Mouse (Mus musculus) heart, embryonic 10.5 days (tissue): ENCODE measurements around the gene Anks6. TPM values are rescaled to one million over a fixed set of nuclear protein-coding genes. Genes with fewer than 3 reads are reported as not detected.

ENCODE experiments used
- DNase-seq: peaks from one replicate; pipeline ENCODE4 v3.0.0-alpha.2; 2017; ENCODE audit warnings: low spot score
- H3K27ac ChIP-seq: fragments of 300-500 bp; sonication (generic); 2 replicates; pipeline ENCODE4 v1.5.1; 2016; ENCODE audit warnings: mild to moderate bottlenecking
- H3K27me3 ChIP-seq: fragments of 300-500 bp; sonication (generic); 2 replicates; pipeline ENCODE4 v1.6.1; 2016; ENCODE audit warnings: mild to moderate bottlenecking; ENCODE audit not compliant: poor library complexity, insufficient read depth, severe bottlenecking
- H3K36me3 ChIP-seq: fragments of 300-500 bp; sonication (generic); 2 replicates; pipeline ENCODE4 v1.6.1; 2016; ENCODE audit warnings: mild to moderate bottlenecking, moderate library complexity
- H3K4me1 ChIP-seq: fragments of 300-500 bp; sonication (generic); 2 replicates; pipeline ENCODE4 v1.6.1; 2016; ENCODE audit warnings: mild to moderate bottlenecking
- H3K4me3 ChIP-seq: fragments of 300-500 bp; sonication (generic); 2 replicates; pipeline ENCODE4 v1.5.1; 2016; ENCODE audit warnings: mild to moderate bottlenecking, moderate library complexity
- H3K9me3 ChIP-seq: fragments of 300-500 bp; sonication (generic); 2 replicates; pipeline ENCODE4 v1.6.1; 2016; ENCODE audit warnings: mild to moderate bottlenecking, moderate library complexity
- WGBS: fragments of 180-500 bp; shearing (Covaris S2); methylation state at CpG from one replicate; pipeline ENCODE4 v1.1.7; 2016; 5-methylcytosine and 5-hydroxymethylcytosine counted together
- polyA plus RNA-seq: library from polyadenylated mRNA; unstranded; fragments of >200 nt; fragmentation: Nextera tagmentation; extraction: Ambion mirVana; gene quantifications from 2 replicates; pipeline ENCODE4 v1.2.1, GENCODE M21; 2016

Gene Anks6
- polyA plus RNA-seq, 1 experiment from 2014 or later = 2.0 TPM

DNA sequence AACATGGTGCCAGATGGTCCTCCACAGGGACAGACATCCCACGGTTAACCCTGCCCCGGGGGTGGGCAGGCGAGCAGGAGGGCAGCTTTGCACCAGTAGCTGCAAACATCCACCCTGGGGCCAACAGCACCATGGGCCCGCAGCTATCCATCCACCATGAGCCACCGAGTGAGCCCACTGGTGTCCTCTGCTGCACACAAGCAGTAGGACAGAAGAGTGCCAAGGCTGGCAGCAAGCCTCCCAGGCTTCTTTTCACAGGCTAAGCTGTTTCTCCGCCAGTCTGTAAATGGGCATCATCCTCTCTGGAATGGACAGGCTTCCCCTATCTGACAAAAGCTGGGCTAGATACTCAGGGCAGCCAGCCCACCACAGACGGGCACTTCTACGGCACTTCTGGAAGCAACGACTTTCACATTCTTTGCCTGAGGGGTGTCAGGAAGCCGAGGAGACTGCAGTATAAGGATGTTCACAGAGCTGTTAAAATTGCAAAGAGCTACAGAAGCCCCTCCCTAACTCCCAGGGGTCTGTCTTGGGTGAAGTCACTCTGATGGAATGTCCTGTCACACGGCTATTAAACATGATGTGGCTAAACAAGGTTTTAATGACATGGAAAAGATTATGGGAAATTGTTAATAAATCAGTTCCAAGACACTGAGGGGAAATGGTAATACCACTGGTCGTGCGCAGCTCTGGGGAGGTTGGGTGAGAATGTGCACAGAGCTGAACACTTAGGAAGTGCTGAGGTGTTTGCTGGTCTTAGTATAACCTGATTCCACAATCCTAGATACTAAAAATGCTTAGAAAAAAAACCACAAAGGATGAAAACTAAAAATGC, 20.5 kb downstream of the Anks6 start:
- H3K27ac ChIP-seq = no peak overlapping the region
- WGBS = 58% methylated on average over 13 of the region's 13 CpGs
- H3K4me1 ChIP-seq = 0 out of 2 replicates have a peak, but pooled peaks cover 6% of the 10 kb centered on the region
- no peak for DNase-seq
- H3K9me3 ChIP-seq = no peaks in the 10 kb centered on the region
- 0 out of 2 replicates have a peak, but pooled peaks cover 9% of the 10 kb centered on the region for H3K36me3 ChIP-seq
- H3K4me3 ChIP-seq = no peak overlapping the region
- peaks cover 24% of the 10 kb centered on the region for H3K27me3 ChIP-seq

DNA sequence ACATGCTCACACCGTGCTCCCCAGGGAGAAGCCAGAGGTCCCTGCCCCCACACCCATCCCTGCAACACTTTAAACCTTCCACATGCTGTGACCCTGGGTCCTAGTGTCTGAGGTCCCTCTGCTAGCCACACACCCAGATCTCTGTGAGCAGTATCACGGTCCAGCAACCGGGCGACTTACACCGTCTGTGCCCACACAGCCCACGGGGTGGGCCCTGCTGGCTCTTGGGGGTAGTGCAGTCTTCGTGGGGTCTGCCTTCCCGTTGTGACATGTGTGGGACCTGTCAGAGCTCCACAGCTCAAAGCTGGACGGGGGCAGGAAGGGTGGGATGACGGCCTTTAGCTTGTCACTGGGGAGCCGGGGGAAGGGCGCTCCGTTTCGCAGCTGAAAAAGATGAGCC, 21.7 kb downstream of the Anks6 start:
- Histone ChIP-seq H3K27me3 (peaks cover 22% of the 10 kb centered on the region), H3K4me1 (0 out of 2 replicates have a peak, but pooled peaks cover 6% of the 10 kb centered on the region), H3K4me3 (no peak overlapping the region), H3K9me3 (no peaks in the 10 kb centered on the region), H3K27ac (no peak overlapping the region), H3K36me3 (0 out of 2 replicates have a peak, but pooled peaks cover 9% of the 10 kb centered on the region)
- no peak for DNase-seq
- WGBS = 74% methylated on average over 14 of the region's 14 CpGs

DNA sequence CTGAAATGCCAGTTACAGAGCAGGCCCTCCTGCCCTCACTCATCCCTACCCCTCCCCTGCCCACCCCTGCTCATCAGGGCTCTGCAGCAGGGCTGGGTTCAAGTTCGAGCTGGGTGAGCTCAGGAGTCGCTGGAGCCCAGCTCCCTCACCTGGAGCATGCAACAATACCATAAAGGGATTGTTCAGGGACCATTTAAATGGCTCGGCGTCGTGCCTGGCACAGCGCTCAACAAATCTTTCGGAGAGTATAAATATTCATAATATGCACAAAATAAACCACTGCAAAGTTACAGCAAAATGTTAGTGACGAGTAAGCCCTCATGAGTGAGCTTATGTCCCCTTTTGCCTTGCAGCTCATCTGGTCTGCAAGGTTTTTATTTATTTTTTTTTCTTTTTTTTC, 25.1 kb downstream of the Anks6 start:
- DNase-seq = no peak
- WGBS = 87% methylated on average over 8 of the region's 8 CpGs
- Histone ChIP-seq H3K4me1 (0 out of 2 replicates have a peak, but pooled peaks cover 6% of the 10 kb centered on the region), H3K27me3 (peaks cover 15% of the 10 kb centered on the region), H3K36me3 (0 out of 2 replicates have a peak, but pooled peaks cover under 1% of the 10 kb centered on the region), H3K27ac (no peak overlapping the region), H3K4me3 (no peak overlapping the region), H3K9me3 (no peaks in the 10 kb centered on the region)

DNA sequence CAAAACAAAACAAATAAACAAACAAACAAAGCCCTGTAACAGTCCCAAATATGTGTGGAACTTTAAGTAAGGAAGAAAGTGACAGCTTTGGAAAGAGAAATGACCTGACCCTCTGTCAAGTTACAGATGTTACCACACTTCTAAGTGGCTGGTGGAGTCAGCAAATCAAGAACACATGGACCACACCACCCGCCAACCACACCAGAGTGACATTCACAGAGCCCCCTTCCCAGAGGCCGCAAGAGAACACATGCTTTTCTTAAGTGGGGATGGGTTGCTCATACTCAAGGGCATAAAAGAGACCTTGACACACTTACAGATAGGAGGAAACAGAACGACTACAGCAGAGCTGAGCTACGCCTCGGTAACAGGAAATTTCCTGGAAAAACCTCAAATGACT, 28.4 kb downstream of the Anks6 start:
- Histone ChIP-seq H3K4me1 (peaks cover 6% of the 10 kb centered on the region; the same call in 1 of the 2 replicates), H3K36me3 (0 out of 2 replicates have a peak, but pooled peaks cover 4% of the 10 kb centered on the region), H3K27me3 (peaks cover 15% of the 10 kb centered on the region), H3K4me3 (no peak overlapping the region), H3K27ac (no peak overlapping the region), H3K9me3 (no peaks in the 10 kb centered on the region)
- WGBS = 70% methylated on average over 5 of the region's 5 CpGs
- no peak for DNase-seq

DNA sequence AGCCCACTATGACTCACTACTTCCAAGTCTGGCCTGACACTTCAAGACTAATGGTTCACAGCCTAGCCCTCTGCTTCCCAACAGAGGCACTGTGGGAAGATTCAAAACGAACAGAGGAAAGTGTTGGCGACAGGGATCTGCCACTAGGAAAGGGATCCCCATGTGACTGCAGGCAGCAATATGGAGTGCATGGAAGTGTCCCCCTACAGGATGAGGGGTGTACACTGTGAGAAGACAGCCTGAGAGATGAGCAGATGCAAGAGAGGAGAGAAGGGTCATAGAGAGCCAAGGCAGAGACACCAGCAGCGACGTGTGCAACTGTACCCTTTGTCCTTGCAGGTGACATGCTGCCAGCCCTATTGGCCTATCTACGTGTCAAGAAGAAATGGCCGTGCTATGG, 33.3 kb downstream of the Anks6 start:
- peaks cover 23% of the 10 kb centered on the region for H3K27me3 ChIP-seq
- H3K4me1 ChIP-seq = peaks cover 16% of the 10 kb centered on the region
- no peak overlapping the region for H3K27ac ChIP-seq
- 0 out of 2 replicates have a peak, but pooled peaks cover 4% of the 10 kb centered on the region for H3K36me3 ChIP-seq
- no peak for DNase-seq
- WGBS = 71% methylated on average over 6 of the region's 6 CpGs
- H3K4me3 ChIP-seq = no peak overlapping the region
- no peaks in the 10 kb centered on the region for H3K9me3 ChIP-seq

DNA sequence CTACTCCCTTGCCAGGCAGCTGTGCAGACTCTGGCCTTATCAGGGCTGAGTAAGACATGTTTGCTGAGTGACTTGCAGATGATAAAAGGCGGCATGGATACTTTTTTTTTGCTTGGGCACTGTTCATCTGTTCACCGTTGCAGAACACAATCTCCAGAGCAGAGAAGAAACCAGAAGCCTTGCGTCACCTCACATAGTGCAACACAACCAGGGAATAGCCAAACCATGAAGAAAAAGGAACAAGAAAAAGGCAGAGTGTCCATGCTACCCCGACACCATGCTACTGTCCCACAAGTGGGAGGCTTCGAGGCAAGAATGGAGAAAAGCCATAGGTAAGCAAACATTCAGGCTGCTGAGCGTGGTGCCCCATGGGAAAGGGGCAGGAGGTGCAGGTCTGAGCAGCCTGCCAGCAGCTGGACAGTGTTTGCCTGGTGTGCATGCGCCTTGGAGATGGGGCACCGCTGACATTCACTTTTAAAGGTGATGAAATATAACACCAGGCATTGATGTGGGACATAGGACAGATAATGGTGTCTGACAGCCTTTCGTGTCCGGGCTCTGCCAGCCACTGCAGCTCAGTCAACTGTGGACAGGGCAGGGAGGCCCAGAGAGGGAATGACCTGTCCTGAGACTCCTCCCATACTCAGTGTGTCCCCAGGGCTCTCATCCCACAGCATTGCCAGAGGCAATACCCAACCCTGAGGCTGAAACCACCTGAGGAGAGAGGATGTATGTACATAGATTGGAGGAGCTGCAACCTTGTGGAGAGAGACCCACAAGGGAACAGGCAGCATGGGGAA, 34.2 kb downstream of the Anks6 start:
- H3K9me3 ChIP-seq = no peaks in the 10 kb centered on the region
- no peak for DNase-seq
- H3K4me3 ChIP-seq = no peak overlapping the region
- H3K27me3 ChIP-seq = peaks cover 23% of the 10 kb centered on the region
- no peak overlapping the region for H3K27ac ChIP-seq
- 55% methylated on average over 10 of the region's 10 CpGs for WGBS
- peaks cover 16% of the 10 kb centered on the region for H3K4me1 ChIP-seq
- 0 out of 2 replicates have a peak, but pooled peaks cover 4% of the 10 kb centered on the region for H3K36me3 ChIP-seq

DNA sequence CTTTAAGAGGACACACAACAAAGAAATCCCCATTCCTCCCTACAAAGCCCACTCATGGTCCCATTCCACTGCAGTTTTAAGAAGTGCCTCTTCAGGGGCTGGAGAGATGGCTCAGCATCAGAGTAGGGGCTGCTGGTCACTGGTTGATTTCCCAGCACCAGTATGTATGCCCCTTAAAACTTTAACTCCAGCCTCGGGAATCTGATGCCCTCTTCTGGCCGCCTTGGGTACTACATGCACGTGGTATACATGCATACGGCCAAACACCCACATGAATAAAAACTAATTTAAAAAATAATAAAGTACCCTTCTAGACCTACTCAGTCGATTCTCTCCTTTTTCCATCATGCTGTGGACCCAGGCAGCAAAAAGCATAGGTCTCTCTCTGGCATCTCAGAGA, 36.7 kb downstream of the Anks6 start:
- 18% methylated on average over 5 of the region's 5 CpGs for WGBS
- Histone ChIP-seq H3K27me3 (peaks cover 28% of the 10 kb centered on the region), H3K9me3 (no peaks in the 10 kb centered on the region), H3K4me1 (peaks cover 16% of the 10 kb centered on the region), H3K4me3 (no peak overlapping the region), H3K27ac (no peak overlapping the region), H3K36me3 (0 out of 2 replicates have a peak, but pooled peaks cover 5% of the 10 kb centered on the region)
- DNase-seq = no peak

DNA sequence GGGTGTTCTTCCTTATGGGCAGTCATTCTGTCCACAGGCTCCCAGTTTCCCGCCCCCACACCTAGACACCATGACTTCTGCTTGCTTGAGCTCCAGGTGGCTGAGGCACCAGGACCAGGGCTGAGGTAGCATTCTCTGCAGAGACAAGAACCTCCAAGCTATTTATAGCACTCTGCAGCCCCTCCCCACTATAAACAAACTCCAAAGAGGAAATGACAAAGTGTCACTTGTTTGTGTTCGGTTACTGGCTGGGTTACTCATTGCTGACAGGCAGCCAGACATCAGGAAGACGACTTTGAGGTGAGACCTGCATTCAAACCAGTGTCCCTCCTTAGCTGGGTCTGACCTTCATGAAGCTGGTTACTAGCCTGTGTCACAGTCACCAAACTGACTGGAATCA, 42.1 kb downstream of the Anks6 start:
- Histone ChIP-seq H3K27me3 (peaks cover 15% of the 10 kb centered on the region; the same call in 1 of the 2 replicates), H3K36me3 (0 out of 2 replicates have a peak, but pooled peaks cover 5% of the 10 kb centered on the region), H3K9me3 (no peaks in the 10 kb centered on the region), H3K4me1 (peaks cover 8% of the 10 kb centered on the region), H3K27ac (0 out of 2 replicates have a peak overlapping the region, but pooled peaks have one; percentile 1), H3K4me3 (no peak overlapping the region)
- 31% methylated on average over 3 of the region's 3 CpGs for WGBS
- no peak for DNase-seq

DNA sequence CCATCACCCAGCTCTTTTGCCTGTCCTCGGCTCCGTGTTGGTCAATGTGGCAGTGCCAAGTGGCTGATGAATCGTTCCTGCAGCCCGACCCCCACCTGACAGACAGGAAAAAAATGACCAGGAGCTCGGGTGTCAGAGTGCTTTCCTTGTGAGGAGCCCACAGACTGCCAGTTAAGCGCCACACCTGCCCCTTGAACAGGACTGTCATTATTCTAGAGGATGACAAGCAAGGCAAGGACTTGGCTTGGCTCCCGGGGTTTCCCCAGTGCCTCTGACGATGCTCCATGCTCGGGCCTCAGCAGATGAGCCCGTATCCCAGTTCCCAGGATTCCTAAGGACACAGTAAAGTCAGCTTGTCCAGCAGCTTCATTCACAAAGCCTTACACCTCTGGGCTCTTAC, 44.8 kb downstream of the Anks6 start:
- no peak for DNase-seq
- H3K9me3 ChIP-seq = no peaks in the 10 kb centered on the region
- H3K27me3 ChIP-seq = peaks cover 33% of the 10 kb centered on the region; the same call in 1 of the 2 replicates
- 80% methylated on average over 10 of the region's 10 CpGs for WGBS
- peaks cover 8% of the 10 kb centered on the region for H3K4me1 ChIP-seq
- 0 out of 2 replicates have a peak, but pooled peaks cover 5% of the 10 kb centered on the region for H3K36me3 ChIP-seq
- no peak overlapping the region for H3K4me3 ChIP-seq
- H3K27ac ChIP-seq = no peak overlapping the region

DNA sequence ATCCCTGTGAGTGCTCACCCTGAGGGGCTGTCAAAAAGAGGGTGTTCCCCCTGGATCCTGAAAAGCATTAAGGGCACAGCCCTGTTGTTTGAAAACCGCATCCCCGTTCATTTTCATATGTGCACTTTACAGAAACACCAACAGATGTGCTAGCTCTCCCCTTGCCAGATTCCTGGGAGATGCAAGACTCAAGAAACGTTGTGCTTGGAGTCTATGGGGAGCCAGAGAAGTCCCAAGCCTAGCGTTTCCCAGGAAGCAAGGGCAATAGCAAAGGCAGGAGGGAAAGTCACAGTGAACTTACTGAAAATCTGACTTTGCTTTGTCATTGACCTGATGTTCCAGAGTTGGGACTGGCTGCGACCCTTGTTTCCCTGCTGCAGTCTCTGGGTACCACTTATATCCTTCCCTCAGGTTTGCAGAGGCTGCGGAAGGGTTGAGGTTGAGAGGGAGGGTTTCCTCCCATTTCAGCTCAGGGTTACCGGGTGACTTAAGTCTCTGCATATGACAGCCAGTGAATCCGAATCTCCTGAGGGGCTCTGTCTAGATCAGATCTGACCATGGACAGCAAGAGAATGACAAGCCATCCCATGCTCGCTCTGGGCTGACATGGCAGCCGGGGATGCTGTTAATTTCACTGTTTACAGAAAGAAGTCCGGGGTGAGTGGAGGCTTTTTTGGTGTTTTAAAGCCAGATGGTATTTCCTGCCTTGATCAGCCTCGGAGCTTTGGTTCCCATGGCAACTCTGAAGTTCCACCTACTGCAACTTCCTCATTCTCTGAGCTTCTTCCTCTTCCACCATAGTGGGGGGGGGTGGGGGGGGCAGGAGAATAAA, 46.6 kb downstream of the Anks6 start:
- 58% methylated on average over 12 of the region's 12 CpGs for WGBS
- DNase-seq = no peak
- H3K27ac ChIP-seq = no peak overlapping the region
- H3K36me3 ChIP-seq = no peaks in the 10 kb centered on the region
- peaks cover 8% of the 10 kb centered on the region for H3K4me1 ChIP-seq
- H3K4me3 ChIP-seq = no peak overlapping the region
- no peaks in the 10 kb centered on the region for H3K9me3 ChIP-seq
- H3K27me3 ChIP-seq = peaks cover 34% of the 10 kb centered on the region; the same call in 1 of the 2 replicates

DNA sequence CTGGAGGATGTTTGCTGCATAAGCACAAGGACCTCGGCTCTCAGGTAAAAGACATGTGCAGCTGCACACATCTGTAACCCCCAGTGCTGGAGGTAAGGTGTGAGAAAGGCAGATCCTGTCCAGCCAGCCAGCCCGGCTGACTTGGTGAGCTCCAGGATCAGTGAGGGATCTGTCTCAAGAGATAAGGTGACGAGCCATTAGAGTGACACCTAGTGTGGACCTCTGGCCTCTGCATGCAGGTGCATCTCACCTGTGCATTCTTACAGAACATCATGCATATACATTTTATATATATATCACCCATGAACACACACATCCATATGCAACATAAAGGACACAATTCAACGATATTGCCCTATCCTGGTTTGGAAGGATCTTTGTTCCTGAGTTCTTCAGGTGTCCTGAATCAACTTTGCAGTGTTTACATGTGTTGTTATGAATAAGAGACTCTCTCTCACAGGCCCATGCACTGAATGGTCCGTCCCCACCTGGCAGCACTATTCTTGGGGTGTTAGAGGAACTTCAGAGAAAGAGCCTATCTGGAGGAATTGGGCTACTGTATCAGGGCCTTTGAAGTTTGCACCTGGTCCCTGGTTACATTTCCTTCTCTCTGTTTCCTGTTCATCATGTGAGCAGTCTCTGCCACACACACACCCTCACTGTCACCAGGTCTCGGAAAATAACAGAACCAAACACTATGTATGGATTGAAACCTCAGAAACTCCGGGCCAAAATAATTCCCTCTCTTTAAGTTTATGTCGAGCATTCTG, 56.4 kb downstream of the Anks6 start:
- no peak for DNase-seq
- Histone ChIP-seq H3K9me3 (no peaks in the 10 kb centered on the region), H3K27ac (no peak overlapping the region), H3K4me1 (no peaks in the 10 kb centered on the region), H3K27me3 (peaks cover 30% of the 10 kb centered on the region), H3K4me3 (no peak overlapping the region), H3K36me3 (no peaks in the 10 kb centered on the region)
- WGBS = 58% methylated on average over 8 of the region's 8 CpGs

DNA sequence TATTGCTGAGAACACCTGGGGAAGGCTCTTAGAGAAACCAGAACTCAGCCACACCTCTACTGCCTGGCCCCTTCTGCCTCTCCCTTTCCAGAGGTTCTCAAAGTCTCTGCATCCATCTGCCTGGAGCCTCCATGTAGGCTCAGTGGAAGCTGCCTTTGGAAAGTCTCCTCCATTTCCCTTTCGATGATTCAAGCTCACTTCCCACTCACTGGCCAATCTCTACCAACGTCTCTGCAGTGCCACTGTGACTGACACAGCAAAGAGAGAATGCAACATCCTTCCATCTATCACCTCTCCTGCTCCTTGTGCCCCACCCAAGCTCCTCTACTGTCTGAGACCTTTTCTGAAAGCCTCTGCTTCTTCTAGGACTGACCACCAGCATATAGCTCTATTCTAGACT, 59.3 kb downstream of the Anks6 start:
- Histone ChIP-seq H3K36me3 (no peaks in the 10 kb centered on the region), H3K27me3 (peaks cover 53% of the 10 kb centered on the region), H3K4me1 (no peaks in the 10 kb centered on the region), H3K4me3 (no peak overlapping the region), H3K9me3 (no peaks in the 10 kb centered on the region), H3K27ac (no peak overlapping the region)
- DNase-seq = no peak
- WGBS = 67% methylated on average over 2 of the region's 2 CpGs
